Mouse (Mus musculus): ENCODE measurements around the gene Fam83e.
A peak's percentile ranks its signal among the peaks of the same experiment; 100 is the strongest.

- 0 out of 2 replicates have a peak, but pooled peaks have one; percentile 38 for TF ChIP-seq EP300 (IDR thresholded peaks at IDR 0.05; ENCODE audit: insufficient read depth, low read depth, low read length)
- no peak for TF ChIP-seq POLR2A (IDR thresholded peaks at IDR 0.05; ENCODE audit: insufficient read depth, low read length)
These were observed at the start of gene Fam83e for GRCm38 (mm10) chr7:45720413-45721233.
